Mouse (Mus musculus) hindbrain, embryonic 11.5 days (tissue): ENCODE results near the gene Spsb4. TPM values are rescaled to one million over a fixed set of nuclear protein-coding genes. Genes with fewer than 3 reads are reported as not detected.

ENCODE experiments used
- ATAC-seq: fragments of 200-750 bp; cut with Nextera tagmentation; 2 replicates; pipeline ENCODE4 v1.8.0; 2017; ENCODE audit warnings: mild to moderate bottlenecking, moderate TSS enrichment, moderate library complexity; ENCODE audit not compliant: low FRiP score
- DNase-seq: peaks from one replicate; pipeline ENCODE4 v3.0.0-alpha.2; 2015; ENCODE audit warnings: low spot score
- H3K27ac ChIP-seq: fragments of 300-500 bp; sonication (generic); 2 replicates; pipeline ENCODE4 v1.5.1; 2014; ENCODE audit warnings: mild to moderate bottlenecking, low read depth, low read length
- H3K27me3 ChIP-seq: fragments of 300-500 bp; sonication (generic); 2 replicates; pipeline ENCODE4 v1.6.1; 2014; ENCODE audit warnings: mild to moderate bottlenecking, low read length, moderate library complexity, mixed read lengths; ENCODE audit not compliant: control insufficient read depth, insufficient read depth
- H3K36me3 ChIP-seq: fragments of 300-500 bp; sonication (generic); 2 replicates; pipeline ENCODE4 v1.6.1; 2014; ENCODE audit warnings: mild to moderate bottlenecking, low read length, moderate library complexity, mixed read lengths; ENCODE audit not compliant: control insufficient read depth, insufficient read depth
- H3K4me1 ChIP-seq: fragments of 300-500 bp; sonication (generic); replicated peaks from 2 replicates; pipeline ENCODE4 v1.6.1; 2014; ENCODE audit warnings: low read length, mixed read lengths; ENCODE audit not compliant: control insufficient read depth, insufficient read depth
- H3K4me2 ChIP-seq: fragments of 300-500 bp; sonication (generic); replicated peaks from 2 replicates; pipeline ENCODE4 v1.6.1; 2014; ENCODE audit warnings: mild to moderate bottlenecking, low read depth, low read length
- H3K4me3 ChIP-seq: fragments of 300-500 bp; sonication (generic); 2 replicates; pipeline ENCODE4 v1.5.1; 2014; ENCODE audit warnings: low read depth, low read length
- H3K9ac ChIP-seq: fragments of 300-500 bp; sonication (generic); 2 replicates; pipeline ENCODE4 v1.6.1; 2014; ENCODE audit warnings: low read depth, low read length
- H3K9me3 ChIP-seq: fragments of 300-500 bp; sonication (generic); 2 replicates; pipeline ENCODE4 v1.6.1; 2016; ENCODE audit warnings: low read length; ENCODE audit not compliant: control insufficient read depth
- WGBS: fragments of 180-500 bp; shearing (Covaris S2); extraction: QIAGEN DNeasy Blood & Tissue Kit; methylation state at CpG from one replicate; pipeline ENCODE4 v1.1.7; 2014; 5-methylcytosine and 5-hydroxymethylcytosine counted together
- polyA plus RNA-seq: library from polyadenylated mRNA; unstranded; fragments of >200 nt; fragmentation: Nextera tagmentation; extraction: Ambion mirVana; gene quantifications from 2 replicates; pipeline ENCODE4 v1.2.1, GENCODE M21; 2014

Gene Spsb4
- polyA plus RNA-seq, 1 experiment from 2014 or later = 85.4 TPM

DNA sequence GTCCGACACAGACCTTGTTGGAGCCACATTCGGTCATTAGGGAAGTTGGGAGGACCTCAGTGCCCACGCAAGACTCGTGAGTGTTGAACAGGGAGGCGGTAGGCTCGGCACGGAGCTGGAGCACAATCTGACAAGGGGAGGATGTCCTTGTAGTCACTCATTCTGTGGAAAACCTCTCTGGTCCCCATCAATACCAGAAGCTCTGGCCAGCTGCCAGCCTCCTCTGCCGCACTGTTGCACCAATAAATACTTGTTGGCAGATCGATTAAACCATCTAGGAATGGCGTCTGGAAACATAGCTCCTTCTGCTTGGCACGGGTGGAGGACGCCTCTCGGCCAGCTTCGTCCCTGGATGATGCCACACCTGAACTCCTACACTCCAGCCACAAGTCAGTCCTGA is 27.5 kb downstream of the Spsb4 start:
- Histone ChIP-seq H3K9ac (no peak overlapping the region), H3K27ac (peak overlapping the region; percentile 83; the same call in 1 of the 2 replicates), H3K9me3 (no peaks in the 10 kb centered on the region), H3K4me2 (no peak overlapping the region), H3K36me3 (0 out of 2 replicates have a peak, but pooled peaks cover 2% of the 10 kb centered on the region), H3K4me1 (peaks cover 43% of the 10 kb centered on the region), H3K4me3 (no peak overlapping the region), H3K27me3 (no peaks in the 10 kb centered on the region)
- 74% methylated on average over 14 of the region's 14 CpGs for WGBS
- ATAC-seq (no peak), DNase-seq (no peak)

DNA sequence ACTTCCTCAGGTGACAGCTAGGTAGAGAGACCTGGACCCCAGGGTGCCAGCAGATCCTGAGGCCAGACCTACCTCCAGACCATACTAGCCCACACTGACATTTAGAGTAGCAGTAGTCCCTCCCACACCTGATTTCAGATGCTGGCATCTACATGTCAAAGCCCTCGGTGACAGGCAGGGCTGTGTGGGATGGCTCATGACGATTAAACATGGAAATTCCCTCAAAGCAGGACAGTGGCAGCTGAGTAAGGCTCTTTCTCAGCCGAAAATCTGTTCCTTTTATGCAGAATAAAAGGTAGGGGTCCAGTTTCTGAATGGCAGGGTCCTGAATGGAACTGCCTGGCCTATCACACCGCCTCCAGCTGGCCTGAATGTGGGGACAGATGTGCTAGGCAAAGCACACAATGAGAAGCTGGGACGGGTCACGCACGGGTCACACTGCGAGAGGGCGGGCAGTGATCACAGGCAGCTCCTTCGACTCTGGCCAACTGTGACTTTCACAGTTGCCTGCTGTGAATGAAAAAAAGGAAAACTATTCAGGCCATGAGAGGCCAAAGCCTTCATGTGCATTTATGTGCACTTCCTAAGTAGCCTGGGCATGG is 29.2 kb downstream of the Spsb4 start:
- Histone ChIP-seq H3K4me3 (no peak overlapping the region), H3K4me2 (no peak overlapping the region), H3K9me3 (no peaks in the 10 kb centered on the region), H3K9ac (no peak overlapping the region), H3K36me3 (no peaks in the 10 kb centered on the region), H3K4me1 (peaks cover 43% of the 10 kb centered on the region), H3K27me3 (no peaks in the 10 kb centered on the region), H3K27ac (peak overlapping the region; percentile 83)
- DNase-seq (peak; percentile 80), ATAC-seq (peak; percentile 87)
- 7% methylated on average over 10 of the region's 10 CpGs for WGBS

DNA sequence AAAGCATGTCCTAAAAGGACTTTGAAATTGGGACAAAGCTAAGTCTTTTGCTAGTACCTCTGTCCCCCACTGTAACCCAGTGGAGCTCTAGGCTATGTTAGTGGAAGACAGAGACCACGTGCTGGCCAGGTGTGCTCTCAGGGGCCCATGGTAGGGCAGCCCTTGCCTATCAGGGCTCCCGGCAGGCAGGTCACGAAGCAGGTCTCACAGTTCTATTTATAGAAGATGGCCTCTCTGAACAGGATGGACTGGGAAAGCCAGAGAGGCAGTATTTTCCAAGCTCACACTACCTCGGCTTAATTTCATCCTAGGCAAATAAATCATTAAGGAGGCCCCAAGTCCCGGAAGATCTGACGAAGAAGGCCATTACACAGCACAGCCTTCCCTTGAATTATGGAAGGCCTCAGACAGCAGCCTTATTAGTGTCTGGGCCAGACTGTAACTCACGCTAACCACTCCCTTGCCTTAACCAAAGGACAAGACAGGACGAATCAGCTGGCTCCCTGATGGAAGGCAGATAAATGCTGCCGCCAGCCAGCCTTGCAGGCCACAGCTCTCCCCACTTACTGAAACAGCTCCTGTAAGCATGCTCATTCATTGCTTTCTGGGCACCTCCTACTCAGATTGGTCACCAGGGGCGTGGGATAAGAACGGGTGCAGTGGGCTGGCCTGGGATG is 31.7 kb downstream of the Spsb4 start:
- Histone ChIP-seq H3K4me2 (no peak overlapping the region), H3K4me1 (peaks cover 53% of the 10 kb centered on the region), H3K36me3 (no peaks in the 10 kb centered on the region), H3K27me3 (no peaks in the 10 kb centered on the region), H3K27ac (peak overlapping the region; percentile 51; the same call in 1 of the 2 replicates), H3K9ac (no peak overlapping the region), H3K9me3 (no peaks in the 10 kb centered on the region), H3K4me3 (no peak overlapping the region)
- ATAC-seq = no peak
- DNase-seq = no peak
- 50% methylated on average over 11 of the region's 11 CpGs for WGBS

DNA sequence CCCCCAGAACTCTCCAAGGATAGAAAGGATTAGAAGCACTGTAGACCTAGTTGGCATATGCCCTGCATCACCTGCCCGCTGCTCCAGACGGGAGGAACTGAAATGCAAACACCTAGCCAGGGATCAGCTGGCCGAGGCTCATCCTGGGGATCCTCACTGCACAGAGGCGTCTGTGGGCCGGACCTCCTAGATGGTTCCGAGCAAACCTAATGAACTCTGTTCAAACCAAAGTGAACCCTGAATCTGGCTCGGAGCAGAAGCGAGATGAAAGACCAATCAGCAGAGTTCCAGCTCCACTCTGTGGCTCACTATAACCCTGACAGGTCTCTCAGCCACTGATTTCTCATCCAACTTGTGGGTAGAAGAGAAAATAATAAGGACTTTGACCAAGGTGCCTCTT is 34.6 kb downstream of the Spsb4 start:
- no peaks in the 10 kb centered on the region for H3K9me3 ChIP-seq
- H3K4me3 ChIP-seq = no peak overlapping the region
- H3K4me1 ChIP-seq = peaks cover 60% of the 10 kb centered on the region
- no peak overlapping the region for H3K27ac ChIP-seq
- 89% methylated on average over 8 of the region's 8 CpGs for WGBS
- DNase-seq = no peak
- no peak overlapping the region for H3K4me2 ChIP-seq
- H3K9ac ChIP-seq = no peak overlapping the region
- H3K36me3 ChIP-seq = no peaks in the 10 kb centered on the region
- ATAC-seq = no peak
- H3K27me3 ChIP-seq = no peaks in the 10 kb centered on the region

DNA sequence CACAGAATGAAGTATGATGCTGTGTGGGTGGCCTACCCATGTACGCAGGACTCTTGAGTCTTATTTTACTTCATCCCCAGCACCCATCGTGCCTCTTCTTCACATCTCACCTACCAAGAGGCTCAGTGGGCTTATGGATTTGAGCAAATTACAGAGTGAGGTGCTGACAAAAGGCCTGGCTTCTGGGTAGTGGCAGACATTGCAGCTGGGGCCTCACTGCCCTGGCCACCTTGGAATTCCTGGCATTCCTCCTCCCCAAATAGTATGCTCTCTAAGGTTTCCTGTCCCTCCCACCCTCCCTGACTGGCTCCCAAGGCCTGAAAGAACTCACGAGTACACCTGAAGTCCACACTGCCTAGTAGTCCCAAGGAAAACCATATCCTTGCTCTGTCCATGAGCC is 35.7 kb downstream of the Spsb4 start:
- no peak overlapping the region; the same call in 1 of the 2 replicates for H3K4me2 ChIP-seq
- no peaks in the 10 kb centered on the region for H3K27me3 ChIP-seq
- H3K4me3 ChIP-seq = no peak overlapping the region
- no peak for DNase-seq
- no peak for ATAC-seq
- H3K27ac ChIP-seq = peak overlapping the region; percentile 94
- 28% methylated on average over 3 of the region's 3 CpGs for WGBS
- no peak overlapping the region for H3K9ac ChIP-seq
- no peaks in the 10 kb centered on the region for H3K9me3 ChIP-seq
- no peaks in the 10 kb centered on the region for H3K36me3 ChIP-seq
- peaks cover 54% of the 10 kb centered on the region for H3K4me1 ChIP-seq

DNA sequence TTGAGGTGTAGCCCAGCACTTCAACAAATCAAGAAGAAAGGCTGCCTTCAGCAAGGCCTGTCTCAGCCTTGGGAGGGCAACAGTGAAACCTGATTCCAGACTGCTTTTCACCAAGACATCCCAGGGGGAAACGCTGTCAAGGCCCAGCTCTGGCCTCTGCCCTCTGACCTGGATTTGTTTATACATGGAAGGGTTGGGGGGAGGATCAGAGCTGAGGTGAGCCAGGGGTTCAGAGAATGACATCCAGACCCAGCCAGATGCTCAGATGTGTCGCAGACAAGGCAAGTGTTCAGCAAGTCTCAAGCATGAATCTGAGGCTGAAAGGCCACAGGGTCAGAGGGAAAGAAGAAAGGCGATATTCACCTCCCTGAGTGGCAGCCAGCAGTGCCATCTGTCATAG is 36.3 kb downstream of the Spsb4 start:
- peak; percentile 69 for DNase-seq
- H3K4me1 ChIP-seq = peaks cover 52% of the 10 kb centered on the region

DNA sequence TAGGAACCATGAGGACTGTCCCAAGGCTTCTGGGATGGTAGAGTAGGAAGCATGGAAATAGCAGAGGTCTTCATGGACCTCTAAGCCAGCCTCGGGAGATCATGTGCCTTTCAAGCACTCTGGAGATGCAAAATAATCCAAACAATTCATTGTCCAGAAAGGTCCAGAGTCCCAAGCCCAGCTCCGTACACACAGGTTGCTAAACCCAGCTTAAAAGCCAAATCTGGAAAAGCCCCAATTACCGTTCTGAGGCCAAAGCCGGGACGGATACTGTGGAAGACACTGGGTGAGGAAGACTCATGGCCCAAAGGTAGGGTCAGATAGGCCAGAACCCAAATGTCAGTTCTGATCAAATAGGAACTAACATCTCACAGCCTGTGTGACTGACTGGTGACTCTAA is 36.8 kb downstream of the Spsb4 start:
- ATAC-seq = no peak
- Histone ChIP-seq H3K27me3 (no peaks in the 10 kb centered on the region), H3K9me3 (no peaks in the 10 kb centered on the region), H3K27ac (peak overlapping the region; percentile 94), H3K9ac (no peak overlapping the region), H3K4me2 (no peak overlapping the region), H3K4me3 (no peak overlapping the region), H3K4me1 (peaks cover 53% of the 10 kb centered on the region), H3K36me3 (no peaks in the 10 kb centered on the region)
- 54% methylated on average over 5 of the region's 5 CpGs for WGBS
- DNase-seq = no peak

More for the DNA sequence above, 36.3 kb downstream of the Spsb4 start:
- H3K4me2 ChIP-seq = no peak overlapping the region
- H3K9me3 ChIP-seq = no peaks in the 10 kb centered on the region
- H3K27me3 ChIP-seq = no peaks in the 10 kb centered on the region
- peak overlapping the region; percentile 94 for H3K27ac ChIP-seq
- WGBS = 3% methylated on average over 3 of the region's 3 CpGs
- no peak overlapping the region for H3K4me3 ChIP-seq
- H3K9ac ChIP-seq = no peak overlapping the region; the same call in 1 of the 2 replicates
- no peaks in the 10 kb centered on the region for H3K36me3 ChIP-seq
- no peak for ATAC-seq

DNA sequence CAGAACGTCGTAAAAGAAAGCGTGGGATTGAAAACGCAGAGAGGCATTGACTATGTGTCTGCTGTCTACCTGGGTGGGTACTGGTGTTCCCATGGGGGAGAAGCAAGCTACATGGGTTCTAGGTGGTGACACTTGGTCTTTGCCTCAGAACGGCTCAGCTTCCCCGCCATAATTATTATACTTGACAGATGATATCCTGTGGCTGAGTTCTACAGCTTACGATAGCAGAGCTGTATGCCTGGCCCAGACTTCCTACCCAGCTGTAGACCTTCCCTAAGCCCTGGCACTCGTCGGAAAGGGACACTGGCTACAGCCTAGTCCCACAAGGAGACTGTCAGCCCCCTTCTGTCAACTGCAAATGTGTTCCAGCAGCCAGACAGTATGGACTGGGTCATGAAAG is 37.5 kb downstream of the Spsb4 start:
- 7% methylated on average over 9 of the region's 9 CpGs for WGBS
- Histone ChIP-seq H3K9me3 (no peaks in the 10 kb centered on the region), H3K27ac (peak overlapping the region; percentile 94), H3K4me1 (peaks cover 53% of the 10 kb centered on the region), H3K27me3 (no peaks in the 10 kb centered on the region), H3K9ac (no peak overlapping the region), H3K36me3 (no peaks in the 10 kb centered on the region), H3K4me3 (no peak overlapping the region), H3K4me2 (0 out of 2 replicates have a peak overlapping the region, but pooled peaks have one; percentile 3)
- DNase-seq (no peak), ATAC-seq (peak; percentile 22)
